Mouse (Mus musculus) erythroblast, embryonic 14.5 days (primary cell): ENCODE measurements around the gene Emc7. TPM values are rescaled to one million over a fixed set of nuclear protein-coding genes. Genes with fewer than 3 reads are reported as not detected.
"Not testable (repeated sequence)": the region's sequence is repeated elsewhere in the genome, so short reads cannot be mapped to it uniquely, and the experiment has no call there.

Source experiments
- H3K27me3 ChIP-seq: 2 replicates; pipeline ENCODE4 v1.6.1; 2012; ENCODE audit warnings: inconsistent platforms; ENCODE audit not compliant: control insufficient read depth
- H3K36me3 ChIP-seq: 2 replicates; pipeline ENCODE4 v1.6.1; 2012; ENCODE audit warnings: mild to moderate bottlenecking, inconsistent platforms; ENCODE audit not compliant: control insufficient read depth
- H3K4me1 ChIP-seq: 2 replicates; pipeline ENCODE4 v1.6.1; 2012; ENCODE audit warnings: inconsistent platforms; ENCODE audit not compliant: control insufficient read depth
- H3K4me3 ChIP-seq: replicated peaks from 2 replicates; pipeline ENCODE3; 2012; ENCODE audit warnings: moderate library complexity, mild to moderate bottlenecking, inconsistent platforms
- H3K9me3 ChIP-seq: 2 replicates; pipeline ENCODE4 v1.6.1; 2012; ENCODE audit warnings: low read length, inconsistent platforms, mixed read lengths; ENCODE audit not compliant: control insufficient read depth
- GATA1 ChIP-seq: IDR thresholded peaks from 2 replicates; pipeline ENCODE4 v1.6.1; 2012; ENCODE audit warnings: low read length, inconsistent platforms, mixed read lengths
- TAL1 ChIP-seq: IDR thresholded peaks from 3 replicates; pipeline ENCODE4 v1.6.1; 2012; ENCODE audit warnings: low read length, inconsistent platforms, mixed read lengths
- polyA plus RNA-seq: library from polyadenylated mRNA; stranded (reverse); fragments of >175 nt; gene quantifications from 2 replicates; pipeline ENCODE4 v1.2.3, GENCODE M21; 2012

Gene Emc7
- 0.18 and 0.19 TPM in 2 replicates for polyA plus RNA-seq

- peak within 1 kb of the TSS; percentile 79 for H3K4me3 ChIP-seq
- H3K4me1 ChIP-seq, result peaks cover 35% of the 10 kb centered on the region
- no peak for TF ChIP-seq TAL1
- no peak for TF ChIP-seq GATA1
- H3K27me3 ChIP-seq, result no peaks in the 10 kb centered on the region
- peaks cover under 1% of the 10 kb centered on the region for H3K9me3 ChIP-seq
- H3K36me3 ChIP-seq, result peaks cover 17% of the 10 kb centered on the region
These were observed at the start of gene Emc7 for GRCm38 (mm10) chr2:112454862-112455564. TSS of gene Emc7 (plus strand) at chr2:112454997.

DNA sequence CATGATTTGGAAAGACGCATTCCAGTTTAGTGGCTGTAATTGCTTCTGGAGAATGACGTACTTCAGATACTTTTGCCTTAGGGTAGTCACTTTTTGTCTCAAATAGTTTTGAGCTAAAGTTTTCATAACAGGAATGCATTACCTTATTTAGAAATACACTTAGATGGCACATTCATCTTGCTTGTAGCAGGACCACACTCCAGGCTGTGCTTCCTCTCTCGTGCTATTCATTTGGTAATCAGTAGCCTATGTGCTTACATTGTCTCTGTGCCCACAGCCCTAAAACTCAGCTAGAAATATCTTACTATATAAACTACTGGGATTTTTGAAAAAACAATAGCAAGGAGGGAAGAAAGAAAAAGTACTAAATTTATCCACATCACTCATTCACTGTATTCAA, 47.8 kb upstream of the Emc7 start:
- no peaks in the 10 kb centered on the region for H3K27me3 ChIP-seq
- H3K4me3 ChIP-seq, result no peak overlapping the region
- H3K36me3 ChIP-seq, result peaks cover 67% of the 10 kb centered on the region
- H3K9me3 ChIP-seq, result no peaks in the 10 kb centered on the region
- TF ChIP-seq TAL1 (no peak), GATA1 (no peak)
- no peaks in the 10 kb centered on the region for H3K4me1 ChIP-seq

GRCm38 (mm10) chr2:112425308-112425707, 29.5 kb upstream of the Emc7 start:
- H3K4me1 ChIP-seq, result peaks cover 20% of the 10 kb centered on the region
- no peak overlapping the region for H3K4me3 ChIP-seq
- no peaks in the 10 kb centered on the region for H3K9me3 ChIP-seq
- peaks cover 8% of the 10 kb centered on the region; the same call in 1 of the 2 replicates for H3K36me3 ChIP-seq
- no peaks in the 10 kb centered on the region for H3K27me3 ChIP-seq
- TF ChIP-seq GATA1, result no peak
- TF ChIP-seq TAL1, result no peak

GRCm38 (mm10) chr2:112428534-112428933, 26.3 kb upstream of the Emc7 start:
- H3K27me3 ChIP-seq, H3K36me3 ChIP-seq, H3K9me3 ChIP-seq, H3K4me3 ChIP-seq: not testable (repeated sequence)
- H3K4me1 ChIP-seq, result peaks cover 24% of the 10 kb centered on the region

DNA sequence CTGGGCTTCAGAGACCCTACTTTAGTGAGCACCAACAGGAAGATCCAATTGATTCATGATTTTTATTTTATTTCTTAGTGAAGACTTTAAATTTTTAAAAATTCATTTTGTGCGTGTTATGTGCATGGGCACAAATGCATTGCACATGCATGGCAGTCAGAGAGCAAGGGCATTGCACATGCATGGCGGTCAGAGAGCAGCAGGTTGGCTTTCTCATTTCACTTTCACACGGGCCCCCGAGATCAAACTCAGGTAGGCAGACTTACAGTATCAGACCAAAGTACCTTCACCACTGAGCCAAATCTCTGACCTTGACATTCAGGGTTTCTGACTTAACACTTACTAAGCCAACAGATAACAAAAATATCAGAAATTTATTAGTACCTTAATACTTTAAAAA, 25.1 kb upstream of the Emc7 start:
- no peaks in the 10 kb centered on the region; the same call in 1 of the 2 replicates for H3K36me3 ChIP-seq
- TF ChIP-seq TAL1 (no peak), GATA1 (no peak)
- no peak overlapping the region for H3K4me3 ChIP-seq
- H3K27me3 ChIP-seq, result no peaks in the 10 kb centered on the region
- no peaks in the 10 kb centered on the region for H3K9me3 ChIP-seq
- H3K4me1 ChIP-seq, result peaks cover 29% of the 10 kb centered on the region

DNA sequence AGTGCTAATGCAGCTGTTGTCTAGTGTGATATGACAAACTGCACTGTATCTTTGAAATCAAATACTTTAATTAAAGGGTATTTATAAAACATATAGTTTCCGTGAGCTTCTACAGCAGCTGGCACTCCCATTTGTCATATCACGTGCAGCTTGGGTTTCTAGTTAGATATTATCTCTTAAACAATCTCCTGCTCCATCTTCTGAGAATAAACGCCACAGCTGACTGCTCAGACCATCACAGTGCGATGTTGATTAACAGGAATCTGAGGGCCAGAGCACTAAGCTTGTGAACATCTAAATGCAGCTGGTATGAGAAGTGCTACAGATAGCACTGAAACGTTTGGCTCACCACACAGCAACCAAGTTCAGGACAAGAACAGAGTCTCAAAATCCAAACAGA, 24.4 kb upstream of the Emc7 start:
- peaks cover 27% of the 10 kb centered on the region for H3K4me1 ChIP-seq
- H3K4me3 ChIP-seq, result no peak overlapping the region
- H3K27me3 ChIP-seq, result no peaks in the 10 kb centered on the region
- no peak for TF ChIP-seq GATA1
- no peak for TF ChIP-seq TAL1
- H3K9me3 ChIP-seq, result no peaks in the 10 kb centered on the region
- H3K36me3 ChIP-seq, result no peaks in the 10 kb centered on the region; the same call in 1 of the 2 replicates

GRCm38 (mm10) chr2:112432523-112432922, 22.3 kb upstream of the Emc7 start:
- TF ChIP-seq GATA1, result no peak
- H3K9me3 ChIP-seq, result no peaks in the 10 kb centered on the region
- H3K27me3 ChIP-seq, result no peaks in the 10 kb centered on the region
- no peak overlapping the region for H3K4me3 ChIP-seq
- no peaks in the 10 kb centered on the region; the same call in 1 of the 2 replicates for H3K36me3 ChIP-seq
- H3K4me1 ChIP-seq, result peaks cover 20% of the 10 kb centered on the region

DNA sequence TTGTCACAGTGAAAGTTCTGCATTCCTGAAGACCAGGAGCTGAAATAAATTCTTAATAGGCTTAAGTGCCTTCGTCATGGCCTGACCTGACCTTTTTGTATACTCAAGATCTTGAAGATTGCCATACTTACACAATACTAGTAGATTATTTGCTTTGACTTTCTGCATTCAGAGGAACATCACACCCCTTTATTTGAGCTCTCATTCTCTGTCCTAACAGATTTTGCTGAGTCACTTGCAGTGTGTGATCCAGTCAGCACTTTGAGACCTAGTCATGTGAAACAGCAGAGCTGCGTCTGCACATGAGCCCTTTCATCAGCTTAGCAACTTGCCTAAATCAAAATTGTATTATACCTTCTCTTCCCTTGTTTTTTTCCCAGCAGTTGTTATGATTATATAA, 21.4 kb upstream of the Emc7 start:
- Histone ChIP-seq H3K9me3 (no peaks in the 10 kb centered on the region), H3K27me3 (no peaks in the 10 kb centered on the region), H3K4me1 (peaks cover 13% of the 10 kb centered on the region), H3K36me3 (no peaks in the 10 kb centered on the region), H3K4me3 (no peak overlapping the region)
- no peak for TF ChIP-seq GATA1
- no peak for TF ChIP-seq TAL1

DNA sequence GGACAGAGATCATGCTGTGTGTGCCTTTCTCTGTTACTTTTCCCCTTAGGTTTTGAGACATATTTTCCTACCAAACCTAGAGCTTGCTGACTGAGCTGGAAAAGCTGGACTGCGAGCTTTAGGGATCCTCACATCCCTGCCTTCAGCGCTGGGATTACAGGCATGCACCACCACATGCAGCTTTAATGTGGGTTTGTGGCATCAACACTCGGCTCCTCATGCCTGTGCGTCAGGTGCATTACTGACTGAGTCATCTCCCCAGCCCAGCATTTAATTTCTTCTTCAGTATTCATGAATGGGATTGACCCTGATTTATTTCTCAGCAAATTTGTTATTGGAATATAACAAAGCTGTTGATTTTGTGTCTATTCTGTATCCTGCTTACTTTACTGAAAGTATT, 18.5 kb upstream of the Emc7 start:
- H3K27me3 ChIP-seq, result no peaks in the 10 kb centered on the region
- peaks cover 11% of the 10 kb centered on the region for H3K4me1 ChIP-seq
- H3K9me3 ChIP-seq, result no peaks in the 10 kb centered on the region
- no peaks in the 10 kb centered on the region for H3K36me3 ChIP-seq
- no peak overlapping the region for H3K4me3 ChIP-seq
- TF ChIP-seq GATA1, result no peak
- no peak for TF ChIP-seq TAL1

GRCm38 (mm10) chr2:112437589-112437988, 17.2 kb upstream of the Emc7 start:
- no peak for TF ChIP-seq TAL1
- no peak for TF ChIP-seq GATA1
- H3K27me3 ChIP-seq, result no peaks in the 10 kb centered on the region
- peaks cover 11% of the 10 kb centered on the region for H3K4me1 ChIP-seq
- no peak overlapping the region for H3K4me3 ChIP-seq
- no peaks in the 10 kb centered on the region for H3K36me3 ChIP-seq
- no peaks in the 10 kb centered on the region for H3K9me3 ChIP-seq
